Mouse (Mus musculus): ENCODE results near the gene Slc27a1.
A peak's percentile ranks its signal among the peaks of the same experiment; 100 is the strongest.

GRCm38 (mm10) chr8:71521634-71522033 lies 47.0 kb upstream of the Slc27a1 start:
- TF ChIP-seq EP300 (optimal IDR thresholded peaks at IDR 0.05) (no peak), CTCF (IDR thresholded peaks at IDR 0.05; ENCODE audit: low read depth) (peak; percentile 99)
